Mouse (Mus musculus) limb, embryonic 13.5 days (tissue): ENCODE data around the gene Prep. TPM values are rescaled to one million over a fixed set of nuclear protein-coding genes. Genes with fewer than 3 reads are reported as not detected.

Source experiments
- ATAC-seq: fragments of 200-750 bp; cut with Nextera tagmentation; 2 replicates; pipeline ENCODE4 v1.8.0; 2017; ENCODE audit warnings: low read depth, moderate number of reproducible peaks, moderate TSS enrichment; ENCODE audit not compliant: low FRiP score
- H3K27ac ChIP-seq: fragments of 300-500 bp; sonication (generic); 2 replicates; pipeline ENCODE4 v1.5.1; 2015; ENCODE audit warnings: inconsistent platforms, mild to moderate bottlenecking, moderate library complexity
- H3K27me3 ChIP-seq: fragments of 300-500 bp; sonication (generic); 2 replicates; pipeline ENCODE4 v1.6.1; 2015; ENCODE audit warnings: mild to moderate bottlenecking, inconsistent platforms
- H3K36me3 ChIP-seq: fragments of 300-500 bp; sonication (generic); 2 replicates; pipeline ENCODE4 v1.6.1; 2015; ENCODE audit warnings: inconsistent platforms, mild to moderate bottlenecking, moderate library complexity
- H3K4me1 ChIP-seq: fragments of 300-500 bp; sonication (generic); 2 replicates; pipeline ENCODE4 v1.6.1; 2015; ENCODE audit warnings: inconsistent platforms
- H3K4me2 ChIP-seq: fragments of 300-500 bp; sonication (generic); replicated peaks from 2 replicates; pipeline ENCODE4 v1.6.1; 2015; ENCODE audit warnings: inconsistent platforms, mild to moderate bottlenecking, moderate library complexity
- H3K4me3 ChIP-seq: fragments of 300-500 bp; sonication (generic); 2 replicates; pipeline ENCODE4 v1.5.1; 2015; ENCODE audit warnings: moderate library complexity, mild to moderate bottlenecking, inconsistent platforms
- H3K9ac ChIP-seq: fragments of 300-500 bp; sonication (generic); 2 replicates; pipeline ENCODE4 v1.6.1; 2015; ENCODE audit warnings: mild to moderate bottlenecking, inconsistent platforms
- H3K9me3 ChIP-seq: fragments of 300-500 bp; sonication (generic); 2 replicates; pipeline ENCODE4 v1.6.1; 2016; ENCODE audit warnings: inconsistent platforms
- WGBS: fragments of 180-500 bp; shearing (Covaris S2); methylation state at CpG from one replicate; pipeline ENCODE4 v1.1.7; 2015; 5-methylcytosine and 5-hydroxymethylcytosine counted together
- polyA plus RNA-seq: library from polyadenylated mRNA; unstranded; fragments of >200 nt; fragmentation: Nextera tagmentation; extraction: Ambion mirVana; gene quantifications from 2 replicates; pipeline ENCODE4 v1.2.1, GENCODE M21; 2015

Prep gene
- 25.5 and 25.6 TPM in 2 replicates for polyA plus RNA-seq

- Histone ChIP-seq H3K9me3 (no peaks in the 10 kb centered on the region), H3K4me2 (peak within 1 kb of the TSS; percentile 68), H3K36me3 (0 out of 2 replicates have a peak, but pooled peaks cover under 1% of the 10 kb centered on the region), H3K9ac (peak within 1 kb of the TSS; percentile 88), H3K4me3 (peak within 1 kb of the TSS; percentile 98), H3K4me1 (peaks cover 29% of the 10 kb centered on the region), H3K27ac (peak within 1 kb of the TSS; percentile 79; the same call in 1 of the 2 replicates), H3K27me3 (no peaks in the 10 kb centered on the region)
- peak; percentile 94 for ATAC-seq
- under 1% methylated on average over 31 of the region's 57 CpGs for WGBS
These were observed at the start of gene Prep for GRCm38 (mm10) chr10:45066931-45067308. Gene Prep (plus strand): TSS chr10:45067203.

- Histone ChIP-seq H3K4me1 (no peaks in the 10 kb centered on the region), H3K9me3 (no peaks in the 10 kb centered on the region), H3K27me3 (no peaks in the 10 kb centered on the region), H3K4me2 (no peak overlapping the region), H3K36me3 (no peaks in the 10 kb centered on the region), H3K27ac (no peak overlapping the region), H3K9ac (no peak overlapping the region), H3K4me3 (no peak overlapping the region)
- no peak for ATAC-seq
- 86% methylated on average over 13 of the region's 13 CpGs for WGBS
These were observed 49.7 kb upstream of the Prep start for GRCm38 (mm10) chr10:45017352-45017751.

GRCm38 (mm10) chr10:45017851-45018250, 49.2 kb upstream of the Prep start:
- no peak overlapping the region for H3K9ac ChIP-seq
- no peaks in the 10 kb centered on the region for H3K36me3 ChIP-seq
- 80% methylated on average over 10 of the region's 10 CpGs for WGBS
- ATAC-seq = no peak
- no peaks in the 10 kb centered on the region for H3K9me3 ChIP-seq
- no peak overlapping the region for H3K27ac ChIP-seq
- no peak overlapping the region for H3K4me3 ChIP-seq
- no peaks in the 10 kb centered on the region for H3K27me3 ChIP-seq
- no peaks in the 10 kb centered on the region for H3K4me1 ChIP-seq
- no peak overlapping the region for H3K4me2 ChIP-seq

- H3K4me3 ChIP-seq = no peak overlapping the region
- H3K27me3 ChIP-seq = no peaks in the 10 kb centered on the region
- no peaks in the 10 kb centered on the region for H3K4me1 ChIP-seq
- no peaks in the 10 kb centered on the region for H3K9me3 ChIP-seq
- H3K27ac ChIP-seq = no peak overlapping the region
- no peak for ATAC-seq
- H3K4me2 ChIP-seq = no peak overlapping the region
- H3K36me3 ChIP-seq = no peaks in the 10 kb centered on the region
- WGBS = 46% methylated on average over 7 of the region's 7 CpGs
- no peak overlapping the region for H3K9ac ChIP-seq
These were observed 47.6 kb upstream of the Prep start for GRCm38 (mm10) chr10:45019418-45019817.

- no peak for ATAC-seq
- Histone ChIP-seq H3K9ac (no peak overlapping the region), H3K36me3 (no peaks in the 10 kb centered on the region), H3K9me3 (no peaks in the 10 kb centered on the region), H3K4me1 (no peaks in the 10 kb centered on the region), H3K27me3 (no peaks in the 10 kb centered on the region), H3K27ac (no peak overlapping the region), H3K4me2 (no peak overlapping the region), H3K4me3 (no peak overlapping the region)
- WGBS = 89% methylated on average over 10 of the region's 10 CpGs
These were observed 47.2 kb upstream of the Prep start for GRCm38 (mm10) chr10:45019849-45020248.

- H3K27ac ChIP-seq = no peak overlapping the region
- H3K4me2 ChIP-seq = no peak overlapping the region
- no peaks in the 10 kb centered on the region for H3K36me3 ChIP-seq
- no peaks in the 10 kb centered on the region for H3K27me3 ChIP-seq
- H3K4me1 ChIP-seq = no peaks in the 10 kb centered on the region
- no peak for ATAC-seq
- WGBS = 91% methylated on average over 10 of the region's 10 CpGs
- no peaks in the 10 kb centered on the region for H3K9me3 ChIP-seq
- H3K4me3 ChIP-seq = no peak overlapping the region
- H3K9ac ChIP-seq = no peak overlapping the region
These were observed 46.7 kb upstream of the Prep start for GRCm38 (mm10) chr10:45020291-45020690.

- ATAC-seq = no peak
- Histone ChIP-seq H3K9ac (no peak overlapping the region), H3K9me3 (no peaks in the 10 kb centered on the region), H3K4me3 (no peak overlapping the region), H3K36me3 (no peaks in the 10 kb centered on the region), H3K27ac (no peak overlapping the region), H3K4me1 (no peaks in the 10 kb centered on the region), H3K27me3 (no peaks in the 10 kb centered on the region), H3K4me2 (no peak overlapping the region)
- 10% methylated on average over 4 of the region's 4 CpGs for WGBS
These were observed 41.8 kb upstream of the Prep start for GRCm38 (mm10) chr10:45025184-45025583.

- Histone ChIP-seq H3K9me3 (no peaks in the 10 kb centered on the region), H3K36me3 (no peaks in the 10 kb centered on the region), H3K4me3 (no peak overlapping the region), H3K9ac (no peak overlapping the region), H3K4me1 (no peaks in the 10 kb centered on the region), H3K4me2 (no peak overlapping the region), H3K27ac (no peak overlapping the region), H3K27me3 (no peaks in the 10 kb centered on the region)
- 89% methylated on average over 7 of the region's 7 CpGs for WGBS
- ATAC-seq = no peak
These were observed 40.1 kb upstream of the Prep start for GRCm38 (mm10) chr10:45026935-45027334.

GRCm38 (mm10) chr10:45045268-45045928, 21.6 kb upstream of the Prep start:
- no peaks in the 10 kb centered on the region for H3K9me3 ChIP-seq
- H3K27me3 ChIP-seq = peaks cover 4% of the 10 kb centered on the region; the same call in 1 of the 2 replicates
- 0 out of 2 replicates have a peak, but pooled peaks have one; percentile 36 for ATAC-seq
- peak overlapping the region; percentile 24; the same call in 1 of the 2 replicates for H3K4me2 ChIP-seq
- no peak overlapping the region for H3K27ac ChIP-seq
- no peak overlapping the region for H3K9ac ChIP-seq
- H3K4me1 ChIP-seq = 0 out of 2 replicates have a peak, but pooled peaks cover 5% of the 10 kb centered on the region
- 28% methylated on average over 12 of the region's 12 CpGs for WGBS
- no peaks in the 10 kb centered on the region for H3K36me3 ChIP-seq
- no peak overlapping the region for H3K4me3 ChIP-seq

- Histone ChIP-seq H3K27ac (no peak overlapping the region), H3K4me2 (no peak overlapping the region), H3K9ac (no peak overlapping the region), H3K9me3 (no peaks in the 10 kb centered on the region), H3K27me3 (peaks cover 4% of the 10 kb centered on the region; the same call in 1 of the 2 replicates), H3K4me3 (no peak overlapping the region), H3K36me3 (no peaks in the 10 kb centered on the region), H3K4me1 (0 out of 2 replicates have a peak, but pooled peaks cover 5% of the 10 kb centered on the region)
- 65% methylated on average over 11 of the region's 11 CpGs for WGBS
- no peak for ATAC-seq
These were observed 18.8 kb upstream of the Prep start for GRCm38 (mm10) chr10:45048158-45048557.

- H3K9ac ChIP-seq = no peak overlapping the region
These were observed 18.4 kb upstream of the Prep start for GRCm38 (mm10) chr10:45048622-45049021.

GRCm38 (mm10) chr10:45051125-45051744, 15.8 kb upstream of the Prep start:
- peaks cover 4% of the 10 kb centered on the region; the same call in 1 of the 2 replicates for H3K27me3 ChIP-seq

More at GRCm38 (mm10) chr10:45048622-45049021, 18.4 kb upstream of the Prep start:
- Histone ChIP-seq H3K4me2 (no peak overlapping the region), H3K27me3 (peaks cover 4% of the 10 kb centered on the region; the same call in 1 of the 2 replicates), H3K36me3 (no peaks in the 10 kb centered on the region), H3K27ac (no peak overlapping the region), H3K9me3 (no peaks in the 10 kb centered on the region), H3K4me1 (0 out of 2 replicates have a peak, but pooled peaks cover 5% of the 10 kb centered on the region), H3K4me3 (no peak overlapping the region)
- WGBS = 46% methylated on average over 11 of the region's 11 CpGs
- no peak for ATAC-seq

More at GRCm38 (mm10) chr10:45051125-45051744, 15.8 kb upstream of the Prep start:
- peak; percentile 76 for ATAC-seq
- Histone ChIP-seq H3K9me3 (no peaks in the 10 kb centered on the region), H3K9ac (no peak overlapping the region), H3K4me2 (no peak overlapping the region), H3K36me3 (no peaks in the 10 kb centered on the region), H3K4me1 (0 out of 2 replicates have a peak, but pooled peaks cover 5% of the 10 kb centered on the region), H3K27ac (no peak overlapping the region), H3K4me3 (no peak overlapping the region)
- WGBS = 55% methylated on average over 11 of the region's 11 CpGs
